Comparison of ENCODE assay signal across 21 mouse cellular contexts in the genomic region with DNA sequence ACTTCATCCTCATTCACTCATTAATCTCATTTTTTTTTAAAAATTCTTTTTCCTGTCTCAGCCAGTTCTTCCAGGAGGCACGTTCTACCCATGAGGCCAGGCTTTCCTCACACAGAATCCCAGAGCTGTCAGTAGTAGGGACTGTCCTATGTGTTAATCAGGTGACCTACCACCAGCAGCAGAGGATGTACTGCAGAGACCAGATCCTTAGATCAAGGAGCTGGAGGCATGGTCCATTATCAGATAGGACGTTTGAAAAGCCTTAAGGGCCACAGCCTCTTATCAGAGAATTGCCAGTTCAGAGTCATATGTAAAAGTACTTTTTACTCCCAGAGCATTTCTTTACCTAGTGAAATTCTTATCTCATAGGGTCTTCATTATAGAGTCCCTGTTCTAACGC. TPM values are rescaled to one million over a fixed set of nuclear protein-coding genes. Genes with fewer than 3 reads are reported as not detected.
"Had no signal": no experiment of that assay in that cellular context is flagged by ENCODE, and none has a peak within 500 bp of the region (broad histone marks: within the 10 kb centered on the region; RNA-seq: fewer than 3 reads in every experiment).

No protein-coding gene starts in this region.

- H3K27ac ChIP-seq: kidney, postnatal 0 days; layer of hippocampus, adult 2 months; limb, embryonic 10.5 days; limb, embryonic 13.5 days; midbrain, embryonic 12.5 days; neural tube, embryonic 13.5 days; stomach, embryonic 15.5 days had no signal

- H3K27me3 ChIP-seq: limb, embryonic 13.5 days; midbrain, embryonic 12.5 days; neural tube, embryonic 13.5 days; stomach, embryonic 15.5 days had no signal

- H3K9me3 ChIP-seq: limb, embryonic 10.5 days; limb, embryonic 13.5 days; midbrain, embryonic 12.5 days; neural tube, embryonic 13.5 days; stomach, embryonic 15.5 days had no signal

- DNase-seq: kidney, adult 2 months; kidney, postnatal 25 days; layer of hippocampus, adult 9-11 months; lung, embryonic 14.5 days; lung, postnatal 36 days; retina, postnatal 1 day; right cerebral cortex, postnatal 25 days; spleen, adult 18-20 months; thymus, postnatal 25 days had no signal

- H3K4me3 ChIP-seq: layer of hippocampus, adult 2 months; limb, embryonic 10.5 days; limb, embryonic 13.5 days; midbrain, embryonic 12.5 days; myocyte; neural tube, embryonic 13.5 days; stomach, embryonic 15.5 days had no signal

- H3K4me1 ChIP-seq: limb, embryonic 10.5 days; limb, embryonic 13.5 days; midbrain, embryonic 12.5 days; neural tube, embryonic 13.5 days; stomach, embryonic 15.5 days had no signal

- H3K4me2 ChIP-seq: limb, embryonic 13.5 days; lung, embryonic 14.5 days; midbrain, embryonic 12.5 days; neural tube, embryonic 13.5 days; stomach, embryonic 15.5 days had no signal

- H3K9ac ChIP-seq: limb, embryonic 13.5 days; lung, embryonic 14.5 days; midbrain, embryonic 12.5 days; neural tube, embryonic 13.5 days; stomach, embryonic 15.5 days had no signal

- ATAC-seq: intestine, postnatal 0 days; lung, postnatal 0 days; midbrain, embryonic 16.5 days had no signal

RNA-seq across cellular contexts. Expression of a gene that starts 16.8 kb away (rescaled TPM):
- total RNA-seq: monocyte, adult 5-6 weeks had no signal

RNA-seq across cellular contexts. Expression of a gene that starts 54.4 kb away (rescaled TPM):
- total RNA-seq: monocyte, adult 5-6 weeks had no signal
